Mouse (Mus musculus) spleen, adult 2 months (tissue): ENCODE measurements around the gene Rccd1. TPM values are rescaled to one million over a fixed set of nuclear protein-coding genes. Genes with fewer than 3 reads are reported as not detected.
"Not testable (repeated sequence)": the region's sequence is repeated elsewhere in the genome, so short reads cannot be mapped to it uniquely, and the experiment has no call there.

ENCODE experiments used
- DNase-seq, 2 experiments: peaks; one replicate each; pipeline versions ENCODE4 v3.0.0 to v3.0.0-alpha.2; 2012 to 2021; ENCODE audit warnings: low spot score in 2 of 2, low read depth in 1 of 2
- H3K27ac ChIP-seq: fragments of 200-500 bp; 2 replicates; pipeline ENCODE4 v1.5.1; 2012; ENCODE audit warnings: low read length, inconsistent platforms; ENCODE audit not compliant: insufficient read depth
- H3K27me3 ChIP-seq: fragments of 200-500 bp; 2 replicates; pipeline ENCODE4 v1.6.1; 2012; ENCODE audit warnings: mild to moderate bottlenecking, moderate library complexity, low read length, inconsistent platforms; ENCODE audit not compliant: control insufficient read depth, insufficient read depth
- H3K36me3 ChIP-seq: fragments of 200-500 bp; 2 replicates; pipeline ENCODE4 v1.6.1; 2012; ENCODE audit warnings: mild to moderate bottlenecking, low read length, inconsistent platforms; ENCODE audit not compliant: control insufficient read depth, insufficient read depth
- H3K4me1 ChIP-seq: fragments of 200-500 bp; 2 replicates; pipeline ENCODE4 v1.6.1; 2011; ENCODE audit warnings: inconsistent platforms; ENCODE audit not compliant: control insufficient read depth, insufficient read depth, insufficient read length
- H3K4me3 ChIP-seq: fragments of 200-500 bp; 2 replicates; pipeline ENCODE4 v1.5.1; 2011; ENCODE audit warnings: mild to moderate bottlenecking, inconsistent platforms; ENCODE audit not compliant: insufficient read depth, insufficient read length; ENCODE audit errors: extremely low read depth
- CTCF ChIP-seq: fragments of 200-500 bp; IDR thresholded peaks from 2 replicates; pipeline ENCODE4 v1.5.1; 2011; ENCODE audit warnings: mild to moderate bottlenecking, inconsistent platforms; ENCODE audit not compliant: insufficient read depth, insufficient read length, insufficient replicate concordance; ENCODE audit errors: extremely low read depth
- POLR2A ChIP-seq: fragments of 200-500 bp; IDR thresholded peaks from 2 replicates; pipeline ENCODE4 v1.6.1; 2011; ENCODE audit warnings: low read depth, low read length, inconsistent platforms
- WGBS: fragments of 180-500 bp; shearing (Covaris S2); methylation state at CpG from one replicate; pipeline ENCODE4 v1.1.7; 2018; 5-methylcytosine and 5-hydroxymethylcytosine counted together
- polyA plus RNA-seq: library from polyadenylated mRNA; depleted of rRNA; stranded (reverse); fragments of >200 nt; gene quantifications from 2 replicates; pipeline ENCODE4 v1.2.3, GENCODE M21; 2012

Gene Rccd1
- polyA plus RNA-seq, 1 experiment, result 13.2 TPM

DNA sequence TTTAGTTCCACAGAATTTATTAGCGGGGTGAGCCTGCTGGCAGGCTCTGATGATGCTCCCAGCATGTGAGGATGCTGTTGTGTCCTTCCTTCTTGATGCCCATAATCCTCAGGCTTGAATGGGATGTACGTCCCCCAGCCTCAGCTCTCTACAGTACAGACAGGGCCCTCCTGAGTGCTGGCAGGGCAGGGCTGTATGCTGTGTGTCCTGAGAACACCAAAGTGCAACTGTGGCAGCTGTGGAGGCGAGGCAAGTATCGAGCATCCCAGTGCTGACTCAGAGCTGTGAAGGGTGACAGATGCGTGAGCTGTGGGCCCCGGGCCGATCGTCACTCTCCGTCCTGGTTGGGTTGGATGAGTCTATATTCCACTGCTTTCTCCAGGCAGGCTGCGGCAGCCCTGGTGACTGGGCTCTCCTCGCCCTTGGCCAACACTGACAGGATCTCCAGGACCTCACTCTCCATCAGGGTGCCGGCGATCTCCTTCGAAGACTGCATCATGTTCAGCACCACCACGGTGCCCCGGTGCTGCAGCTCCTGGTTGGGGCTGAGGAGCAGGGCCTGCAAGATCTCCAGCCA lies 1.1 kb upstream of the Rccd1 start:
- H3K4me3 ChIP-seq, result no peak overlapping the region
- WGBS, result 97% methylated on average over 16 of the region's 16 CpGs

GRCm38 (mm10) chr7:80324816-80325119 lies 514 bp upstream of the Rccd1 start:
- not testable (repeated sequence) for H3K27ac ChIP-seq, DNase-seq, H3K4me3 ChIP-seq, H3K27me3 ChIP-seq, H3K4me1 ChIP-seq
- H3K36me3 ChIP-seq, result peaks cover 25% of the 10 kb centered on the region
- WGBS, result 40% methylated on average over 5 of the region's 5 CpGs

More for the DNA sequence above, 1.1 kb upstream of the Rccd1 start:
- Histone ChIP-seq H3K27ac (no peak overlapping the region), H3K4me1 (no peaks in the 10 kb centered on the region), H3K27me3 (no peaks in the 10 kb centered on the region), H3K36me3 (peaks cover 27% of the 10 kb centered on the region)
- no peak for DNase-seq
- no peak for TF ChIP-seq CTCF
- no peak for TF ChIP-seq POLR2A

GRCm38 (mm10) chr7:80323336-80323735 lies 918 bp downstream of the Rccd1 start:
- Histone ChIP-seq H3K36me3 (peaks cover 15% of the 10 kb centered on the region), H3K27ac (no peak overlapping the region), H3K4me3 (peak overlapping the region; percentile 93), H3K4me1 (no peaks in the 10 kb centered on the region), H3K27me3 (no peaks in the 10 kb centered on the region)
- TF ChIP-seq CTCF (no peak), POLR2A (no peak)
- 18% methylated on average over 8 of the region's 8 CpGs for WGBS
- no peak for DNase-seq

DNA sequence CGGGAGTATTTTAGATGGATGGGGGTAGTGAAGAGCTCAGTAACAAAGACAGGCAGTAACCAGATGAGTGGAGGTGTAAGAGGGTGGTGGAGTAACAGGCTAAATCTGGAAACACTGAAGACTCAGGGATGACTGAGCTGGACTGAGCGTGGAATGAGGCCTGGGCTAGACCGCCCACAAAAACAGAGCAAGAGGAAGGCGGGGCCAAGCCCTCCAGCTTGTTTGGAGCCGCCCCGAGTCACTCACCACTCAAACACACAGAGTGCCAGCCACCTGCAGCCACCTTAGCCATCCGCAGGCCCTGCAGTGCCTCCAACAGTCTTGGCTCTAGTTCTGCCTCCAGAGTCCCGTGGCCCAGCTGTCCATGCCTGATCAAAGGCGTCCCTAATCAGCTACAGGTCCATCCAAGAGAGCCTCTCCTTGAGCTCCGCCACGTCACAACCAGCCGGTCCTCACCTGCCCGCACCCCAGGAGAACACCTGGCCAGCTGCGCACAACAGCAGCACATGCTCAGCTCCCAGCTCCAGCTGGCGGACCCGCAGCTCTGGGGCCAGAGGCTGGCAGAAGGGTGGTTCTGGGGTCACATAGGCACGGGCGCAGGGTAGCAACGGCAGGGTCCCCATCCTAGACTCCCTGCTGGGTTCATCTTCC lies 4.3 kb downstream of the Rccd1 start:
- DNase-seq, result no peak
- H3K4me1 ChIP-seq, result no peaks in the 10 kb centered on the region
- H3K36me3 ChIP-seq, result peaks cover 4% of the 10 kb centered on the region; the same call in 1 of the 2 replicates
- WGBS, result 97% methylated on average over 19 of the region's 19 CpGs
- TF ChIP-seq CTCF, result no peak
- TF ChIP-seq POLR2A, result no peak
- no peaks in the 10 kb centered on the region for H3K27me3 ChIP-seq
- no peak overlapping the region for H3K4me3 ChIP-seq
- H3K27ac ChIP-seq, result no peak overlapping the region

- no peak for DNase-seq
- Histone ChIP-seq H3K4me3 (no peak overlapping the region), H3K27ac (no peak overlapping the region), H3K36me3 (peaks cover 7% of the 10 kb centered on the region), H3K27me3 (no peaks in the 10 kb centered on the region), H3K4me1 (no peaks in the 10 kb centered on the region)
- WGBS, result 94% methylated on average over 4 of the region's 4 CpGs
- TF ChIP-seq CTCF, result no peak
- no peak for TF ChIP-seq POLR2A
Measured at GRCm38 (mm10) chr7:80318670-80319069, 5.6 kb downstream of the Rccd1 start.

- H3K4me3 ChIP-seq, result no peak overlapping the region
- no peak for TF ChIP-seq CTCF
- TF ChIP-seq POLR2A, result no peak
- H3K4me1 ChIP-seq, result no peaks in the 10 kb centered on the region
- no peaks in the 10 kb centered on the region for H3K27me3 ChIP-seq
- peaks cover 7% of the 10 kb centered on the region for H3K36me3 ChIP-seq
- 82% methylated on average over 1 of the region's 1 CpGs for WGBS
- DNase-seq, result no peak
- H3K27ac ChIP-seq, result no peak overlapping the region
Measured at GRCm38 (mm10) chr7:80317439-80318115, 6.7 kb downstream of the Rccd1 start.

- TF ChIP-seq CTCF (no peak), POLR2A (no peak)
- WGBS, result 84% methylated on average over 2 of the region's 2 CpGs
- peaks cover 7% of the 10 kb centered on the region for H3K36me3 ChIP-seq
Measured at GRCm38 (mm10) chr7:80315733-80316132, 8.5 kb downstream of the Rccd1 start.

More at GRCm38 (mm10) chr7:80315733-80316132, 8.5 kb downstream of the Rccd1 start:
- no peak for DNase-seq
- Histone ChIP-seq H3K27me3 (no peaks in the 10 kb centered on the region), H3K27ac (no peak overlapping the region), H3K4me1 (no peaks in the 10 kb centered on the region), H3K4me3 (no peak overlapping the region)
